Mouse (Mus musculus): ENCODE measurements around the gene R3hcc1l. TPM values are rescaled to one million over a fixed set of nuclear protein-coding genes. Genes with fewer than 3 reads are reported as not detected.

The R3hcc1l gene
- polyA plus RNA-seq, 1 experiment from 2014 or later, result 14.3 TPM

GRCm38 (mm10) chr19:42487261-42487660 is 31.3 kb upstream of the R3hcc1l start:
- H3K27ac ChIP-seq (ENCODE audit: low read length), result no peak overlapping the region
- no peak overlapping the region for H3K9ac ChIP-seq (replicated peaks; ENCODE audit: low read depth)
- no peaks in the 10 kb centered on the region for H3K4me1 ChIP-seq (ENCODE audit: insufficient read depth, low read depth, low read length)
- no peak for DNase-seq (ENCODE audit: low spot score)
- no peaks in the 10 kb centered on the region for H3K9me3 ChIP-seq (ENCODE audit: low read length)
- H3K4me3 ChIP-seq (ENCODE audit: low read depth, low read length), result no peak overlapping the region
- H3K36me3 ChIP-seq (ENCODE audit: insufficient read depth, low read length), result no peaks in the 10 kb centered on the region
- ATAC-seq, result no peak
- no peaks in the 10 kb centered on the region for H3K27me3 ChIP-seq (replicated peaks; ENCODE audit: insufficient read depth, low read length)
- no peak overlapping the region for H3K4me2 ChIP-seq (replicated peaks; ENCODE audit: low read depth, low read length)
- TF ChIP-seq CTCF (IDR thresholded peaks at IDR 0.05), result no peak
- TF ChIP-seq EP300 (IDR thresholded peaks at IDR 0.05), result no peak
- WGBS, result 63% methylated on average over 3 of the region's 3 CpGs

GRCm38 (mm10) chr19:42493257-42493917 is 25.2 kb upstream of the R3hcc1l start:
- Histone ChIP-seq H3K9ac (replicated peaks; ENCODE audit: low read depth) (no peak overlapping the region), H3K27ac (ENCODE audit: low read length) (no peak overlapping the region), H3K4me3 (ENCODE audit: low read depth, low read length) (no peak overlapping the region), H3K27me3 (replicated peaks; ENCODE audit: insufficient read depth, low read length) (no peaks in the 10 kb centered on the region), H3K9me3 (ENCODE audit: low read length) (no peaks in the 10 kb centered on the region), H3K4me1 (ENCODE audit: insufficient read depth, low read depth, low read length) (no peaks in the 10 kb centered on the region), H3K4me2 (replicated peaks; ENCODE audit: low read depth, low read length) (no peak overlapping the region), H3K36me3 (ENCODE audit: insufficient read depth, low read length) (no peaks in the 10 kb centered on the region)
- no peak for TF ChIP-seq EP300 (IDR thresholded peaks at IDR 0.05)
- no peak for TF ChIP-seq CTCF (IDR thresholded peaks at IDR 0.05)
- 43% methylated on average over 5 of the region's 5 CpGs for WGBS
- no peak for DNase-seq (ENCODE audit: low spot score)
- no peak for ATAC-seq

GRCm38 (mm10) chr19:42504156-42504555 is 14.4 kb upstream of the R3hcc1l start:
- TF ChIP-seq EP300 (IDR thresholded peaks at IDR 0.05) (no peak), CTCF (IDR thresholded peaks at IDR 0.05) (no peak)
- no peak overlapping the region for H3K9ac ChIP-seq (replicated peaks; ENCODE audit: low read depth)
- whole genome bisulfite sequencing, result 46% methylated on average over 3 of the region's 3 CpGs
- no peak overlapping the region for H3K27ac ChIP-seq (ENCODE audit: low read length)
- no peaks in the 10 kb centered on the region for H3K36me3 ChIP-seq (ENCODE audit: insufficient read depth, low read length)
- H3K4me2 ChIP-seq (replicated peaks; ENCODE audit: low read depth, low read length), result no peak overlapping the region
- no peak for DNase-seq (ENCODE audit: low spot score)
- H3K4me1 ChIP-seq (ENCODE audit: insufficient read depth, low read depth, low read length), result no peaks in the 10 kb centered on the region
- H3K9me3 ChIP-seq (ENCODE audit: low read length), result no peaks in the 10 kb centered on the region
- no peak overlapping the region for H3K4me3 ChIP-seq (ENCODE audit: low read depth, low read length)
- ATAC-seq, result no peak
- no peaks in the 10 kb centered on the region for H3K27me3 ChIP-seq (replicated peaks; ENCODE audit: insufficient read depth, low read length)

GRCm38 (mm10) chr19:42509625-42510024 is 8.9 kb upstream of the R3hcc1l start:
- Histone ChIP-seq H3K4me2 (replicated peaks; ENCODE audit: low read depth, low read length) (no peak overlapping the region), H3K27ac (ENCODE audit: low read length) (no peak overlapping the region), H3K9ac (replicated peaks; ENCODE audit: low read depth) (no peak overlapping the region), H3K36me3 (ENCODE audit: insufficient read depth, low read length) (no peaks in the 10 kb centered on the region), H3K4me1 (ENCODE audit: insufficient read depth, low read depth, low read length) (no peaks in the 10 kb centered on the region), H3K9me3 (ENCODE audit: low read length) (no peaks in the 10 kb centered on the region), H3K4me3 (ENCODE audit: low read depth, low read length) (no peak overlapping the region), H3K27me3 (replicated peaks; ENCODE audit: insufficient read depth, low read length) (no peaks in the 10 kb centered on the region)
- TF ChIP-seq EP300 (IDR thresholded peaks at IDR 0.05), result no peak
- no peak for TF ChIP-seq CTCF (IDR thresholded peaks at IDR 0.05)
- ATAC-seq (no peak), DNase-seq (ENCODE audit: low spot score) (no peak)
- WGBS, result 81% methylated on average over 9 of the region's 9 CpGs

GRCm38 (mm10) chr19:42510276-42511171 is 8.0 kb upstream of the R3hcc1l start:
- H3K4me2 ChIP-seq (replicated peaks; ENCODE audit: low read depth, low read length), result no peak overlapping the region
- no peak for TF ChIP-seq EP300 (IDR thresholded peaks at IDR 0.05)
- TF ChIP-seq CTCF (IDR thresholded peaks at IDR 0.05), result 0 out of 2 replicates have a peak, but pooled peaks have one; percentile 19
- no peaks in the 10 kb centered on the region for H3K36me3 ChIP-seq (ENCODE audit: insufficient read depth, low read length)
- DNase-seq (ENCODE audit: low spot score) (peak; percentile 67), ATAC-seq (peak; percentile 55)
- no peaks in the 10 kb centered on the region for H3K4me1 ChIP-seq (ENCODE audit: insufficient read depth, low read depth, low read length)
- 31% methylated on average over 16 of the region's 16 CpGs for WGBS
- no peak overlapping the region for H3K27ac ChIP-seq (ENCODE audit: low read length)
- H3K4me3 ChIP-seq (ENCODE audit: low read depth, low read length), result no peak overlapping the region
- H3K27me3 ChIP-seq (replicated peaks; ENCODE audit: insufficient read depth, low read length), result no peaks in the 10 kb centered on the region
- H3K9ac ChIP-seq (replicated peaks; ENCODE audit: low read depth), result no peak overlapping the region
- no peaks in the 10 kb centered on the region for H3K9me3 ChIP-seq (ENCODE audit: low read length)

GRCm38 (mm10) chr19:42515656-42516055 is 2.9 kb upstream of the R3hcc1l start:
- DNase-seq (ENCODE audit: low spot score) (no peak), ATAC-seq (no peak)
- no peaks in the 10 kb centered on the region for H3K9me3 ChIP-seq (ENCODE audit: low read length)
- no peak overlapping the region for H3K9ac ChIP-seq (replicated peaks; ENCODE audit: low read depth)
- peaks cover 8% of the 10 kb centered on the region; the same call in 1 of the 2 replicates for H3K4me1 ChIP-seq (ENCODE audit: insufficient read depth, low read depth, low read length)
- H3K36me3 ChIP-seq (ENCODE audit: insufficient read depth, low read length), result no peaks in the 10 kb centered on the region
- no peaks in the 10 kb centered on the region for H3K27me3 ChIP-seq (replicated peaks; ENCODE audit: insufficient read depth, low read length)
- no peak overlapping the region for H3K27ac ChIP-seq (ENCODE audit: low read length)
- H3K4me3 ChIP-seq (ENCODE audit: low read depth, low read length), result no peak overlapping the region
- no peak overlapping the region for H3K4me2 ChIP-seq (replicated peaks; ENCODE audit: low read depth, low read length)
- WGBS, result 75% methylated on average over 8 of the region's 8 CpGs
- TF ChIP-seq CTCF (IDR thresholded peaks at IDR 0.05) (no peak), EP300 (IDR thresholded peaks at IDR 0.05) (no peak)
